23 mouse cellular contexts compared by ENCODE assay signal in the genomic region with DNA sequence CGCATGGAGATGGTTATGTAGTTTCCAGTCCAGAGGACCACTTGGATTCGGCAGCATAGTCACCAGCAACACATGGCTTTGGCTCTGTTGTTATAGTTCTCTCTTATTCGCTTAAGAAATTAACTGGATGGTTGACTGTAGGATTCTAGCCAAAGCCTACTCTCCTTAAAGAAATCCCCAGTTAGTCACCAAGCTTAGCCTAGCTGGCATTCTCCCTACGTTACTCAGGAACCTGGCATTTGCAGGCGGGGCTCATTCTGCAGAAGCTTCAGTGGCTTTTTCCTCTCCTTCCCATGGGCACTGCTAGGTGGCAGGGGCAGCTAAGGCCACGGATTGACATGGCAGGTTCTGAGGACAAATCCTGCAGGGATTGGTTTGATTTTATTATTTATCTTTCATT.
DNase-seq lines count a peak whose midpoint lies in the region; ATAC-seq and TF ChIP-seq lines count a peak whose summit lies in the region.
"Had no signal": no experiment of that assay in that cellular context is flagged by ENCODE, and none has a peak within 500 bp of the region (broad histone marks: within the 10 kb centered on the region; RNA-seq: fewer than 3 reads in every experiment).

No protein-coding gene starts in this region.

- no peak overlapping the region for H3K4me2 ChIP-seq in midbrain, embryonic 11.5 days
- H3K4me2 ChIP-seq in midbrain, embryonic 15.5 days, result no peak overlapping the region
- H3K4me2 ChIP-seq: embryonic facial prominence, embryonic 13.5 days; forebrain, embryonic 15.5 days; heart, embryonic 11.5 days; heart, embryonic 15.5 days; hindbrain, embryonic 14.5 days; intestine, embryonic 15.5 days had no signal

- ATAC-seq in midbrain, embryonic 11.5 days (ENCODE audit: low FRiP score), result no peak
- no peak for ATAC-seq in midbrain, embryonic 15.5 days (replicated peaks)
- ATAC-seq: activated CD4-positive, CD25-positive, alpha-beta regulatory T cell, adult 4 months; forebrain, embryonic 15.5 days; intestine, embryonic 15.5 days had no signal

- no peaks in the 10 kb centered on the region for H3K36me3 ChIP-seq in midbrain, embryonic 11.5 days (ENCODE audit: control insufficient read depth, insufficient read depth, low read length)
- no peaks in the 10 kb centered on the region for H3K36me3 ChIP-seq in midbrain, embryonic 15.5 days (replicated peaks)
- H3K36me3 ChIP-seq: embryonic facial prominence, embryonic 13.5 days; forebrain, embryonic 15.5 days; heart, embryonic 15.5 days; hindbrain, embryonic 10.5 days; intestine, embryonic 15.5 days had no signal

- 91% methylated on average over 6 of the region's 6 CpGs for WGBS in midbrain, embryonic 11.5 days
- 82% methylated on average over 6 of the region's 6 CpGs for WGBS in midbrain, embryonic 15.5 days

- no peak for TF ChIP-seq CTCF in gastrocnemius, adult 2 months (IDR thresholded peaks at IDR 0.05)

- no peaks in the 10 kb centered on the region for H3K4me1 ChIP-seq in midbrain, embryonic 11.5 days (ENCODE audit: control insufficient read depth, insufficient read depth, low read length)
- H3K4me1 ChIP-seq in midbrain, embryonic 15.5 days, result no peaks in the 10 kb centered on the region
- H3K4me1 ChIP-seq: forebrain, embryonic 15.5 days; heart, embryonic 15.5 days; hindbrain, embryonic 10.5 days; intestine, embryonic 15.5 days had no signal

- H3K4me3 ChIP-seq in midbrain, embryonic 11.5 days (ENCODE audit: low read depth, low read length), result no peak overlapping the region
- H3K4me3 ChIP-seq in midbrain, embryonic 15.5 days, result no peak overlapping the region
- no peak overlapping the region for H3K4me3 ChIP-seq in gastrocnemius, adult 2 months
- H3K4me3 ChIP-seq: embryonic facial prominence, embryonic 13.5 days; forebrain, embryonic 15.5 days; heart, adult 2 months; heart, embryonic 15.5 days; hindbrain, embryonic 10.5 days; intestine, embryonic 15.5 days had no signal

- intact Hi-C loops in gastrocnemius, adult 2 months (cut with DNase I), result no loop called here

- H3K9me3 ChIP-seq in midbrain, embryonic 11.5 days (ENCODE audit: control insufficient read depth, low read length), result no peaks in the 10 kb centered on the region
- H3K9me3 ChIP-seq in midbrain, embryonic 15.5 days, result no peaks in the 10 kb centered on the region
- H3K9me3 ChIP-seq: embryonic facial prominence, embryonic 13.5 days; forebrain, embryonic 15.5 days; heart, embryonic 15.5 days; hindbrain, embryonic 10.5 days; intestine, embryonic 15.5 days had no signal

- peak; percentile 14 for DNase-seq in adrenal gland, postnatal 14 days
- no peak for DNase-seq in adrenal gland, adult 2 months
- peak; percentile 17 for DNase-seq in midbrain, embryonic 11.5 days (ENCODE audit: low spot score, missing footprints)
- peak; percentile 50 for DNase-seq in adipocyte (ENCODE audit: low spot score)
- DNase-seq in gonadal fat pad, adult 2 months (ENCODE audit: low read depth), result peak; percentile 31
- no peak for DNase-seq in gastrocnemius, adult 2 months
- no peak for DNase-seq in embryo, embryonic 11 days
- DNase-seq: cerebellum, adult 11-12 months; cerebellum, adult 9-10 months; cerebellum, postnatal 25 days; gastrocnemius, postnatal 25 days; heart, adult 2 months; heart, postnatal 14 days; kidney, adult 18-20 months had no signal

- H3K27ac ChIP-seq in midbrain, embryonic 11.5 days (ENCODE audit: low read depth, low read length), result no peak overlapping the region
- H3K27ac ChIP-seq in midbrain, embryonic 15.5 days, result no peak overlapping the region
- H3K27ac ChIP-seq in gastrocnemius, adult 2 months, result no peak overlapping the region
- H3K27ac ChIP-seq: embryonic facial prominence, embryonic 13.5 days; forebrain, embryonic 15.5 days; heart, adult 2 months; heart, embryonic 15.5 days; hindbrain, embryonic 10.5 days; hindbrain, embryonic 14.5 days; intestine, embryonic 15.5 days had no signal

- no peaks in the 10 kb centered on the region for H3K27me3 ChIP-seq in midbrain, embryonic 11.5 days (ENCODE audit: control insufficient read depth, insufficient read depth, low read length)
- no peaks in the 10 kb centered on the region for H3K27me3 ChIP-seq in midbrain, embryonic 15.5 days (replicated peaks)
- H3K27me3 ChIP-seq: embryonic facial prominence, embryonic 13.5 days; forebrain, embryonic 15.5 days; heart, embryonic 15.5 days; intestine, embryonic 15.5 days had no signal

- no peak overlapping the region for H3K9ac ChIP-seq in midbrain, embryonic 11.5 days (ENCODE audit: low read length)
- H3K9ac ChIP-seq in midbrain, embryonic 15.5 days, result no peak overlapping the region
- H3K9ac ChIP-seq: embryonic facial prominence, embryonic 13.5 days; forebrain, embryonic 15.5 days; heart, embryonic 15.5 days; hindbrain, embryonic 14.5 days; intestine, embryonic 15.5 days had no signal

Comparison
In these comparisons a context has a peak if more than half of its experiments do, and no peak if none do; other contexts are left out.
1. DNase-seq: peak in adrenal gland, postnatal 14 days (single experiment), midbrain, embryonic 11.5 days (single experiment), adipocyte (single experiment) and gonadal fat pad, adult 2 months (single experiment); none in adrenal gland, adult 2 months (single experiment), gastrocnemius, adult 2 months (single experiment) and embryo, embryonic 11 days (single experiment).